Mouse (Mus musculus) stomach, postnatal 0 days (tissue): ENCODE data around the gene Extl2.

ENCODE experiments used
- CTCF ChIP-seq: IDR thresholded peaks from 2 replicates; pipeline ENCODE4 v1.5.1; 2016; ENCODE audit warnings: antibody characterized with exemption, low read depth, mild to moderate bottlenecking, moderate library complexity
- EP300 ChIP-seq: optimal IDR thresholded peaks from 2 replicates; pipeline ENCODE3; 2016; ENCODE audit warnings: antibody characterized with exemption

- TF ChIP-seq CTCF = peak; percentile 20
- TF ChIP-seq EP300 = no peak
Measured at GRCm38 (mm10) chr3:116057078-116057477, 49.8 kb downstream of the Extl2 start.
